Mouse (Mus musculus) liver, embryonic 14.5 days (tissue): ENCODE measurements around the gene Arap1. TPM values are rescaled to one million over a fixed set of nuclear protein-coding genes. Genes with fewer than 3 reads are reported as not detected.

Experiments used
- ATAC-seq: fragments of 200-750 bp; cut with Nextera tagmentation; 2 replicates; pipeline ENCODE4 v1.8.0; 2017; ENCODE audit warnings: moderate number of reproducible peaks, mild to moderate bottlenecking, moderate library complexity; ENCODE audit not compliant: insufficient read depth
- DNase-seq, 3 experiments: peaks; one replicate each; pipeline ENCODE4 v3.0.0-alpha.2; 2012 to 2013; ENCODE audit warnings: low read depth in 3 of 3, low spot score in 3 of 3
- H3K27ac ChIP-seq: fragments of 300-500 bp; sonication (generic); 2 replicates; pipeline ENCODE4 v1.5.1; 2014; ENCODE audit warnings: moderate library complexity, mild to moderate bottlenecking, control low read depth, inconsistent platforms
- H3K27me3 ChIP-seq: fragments of 300-500 bp; sonication (generic); 2 replicates; pipeline ENCODE4 v1.6.1; 2014; ENCODE audit warnings: mild to moderate bottlenecking, low read length, moderate library complexity; ENCODE audit not compliant: control insufficient read depth, insufficient read depth
- H3K36me3 ChIP-seq: fragments of 300-500 bp; sonication (generic); replicated peaks from 2 replicates; pipeline ENCODE4 v1.6.1; 2014; ENCODE audit warnings: low read depth; ENCODE audit not compliant: control insufficient read depth, insufficient read depth
- H3K4me1 ChIP-seq, 2 experiments: fragments of 200-500 bp in 1 of 2; fragments of 300-500 bp in 1 of 2; sonication (generic) in 1 of 2; replicated peaks; 2 replicates each; pipeline ENCODE4 v1.6.1; 2012 to 2014; ENCODE audit warnings: antibody characterized with exemption in 1 of 2, inconsistent platforms in 1 of 2, low read length in 1 of 2; ENCODE audit not compliant: control insufficient read depth in 2 of 2, insufficient read depth in 2 of 2
- H3K4me2 ChIP-seq: fragments of 300-500 bp; sonication (generic); 2 replicates; pipeline ENCODE4 v1.6.1; 2014; ENCODE audit warnings: low read depth, mild to moderate bottlenecking, control low read depth, moderate library complexity
- H3K4me3 ChIP-seq, 2 experiments: fragments of 200-500 bp in 1 of 2; fragments of 300-500 bp in 1 of 2; sonication (generic) in 1 of 2; 2 replicates each; pipeline ENCODE4 v1.5.1; 2012 to 2014; ENCODE audit warnings: low read depth in 2 of 2, low read length in 2 of 2, mild to moderate bottlenecking in 2 of 2, control low read depth in 1 of 2, inconsistent platforms in 1 of 2, moderate library complexity in 1 of 2; ENCODE audit not compliant: insufficient read depth in 1 of 2
- H3K9ac ChIP-seq: fragments of 300-500 bp; sonication (generic); replicated peaks from 2 replicates; pipeline ENCODE4 v1.6.1; 2014; ENCODE audit warnings: mild to moderate bottlenecking, control low read depth, moderate library complexity
- H3K9me3 ChIP-seq: fragments of 300-500 bp; sonication (generic); 2 replicates; pipeline ENCODE4 v1.6.1; 2016; ENCODE audit warnings: low read length, mixed read lengths; ENCODE audit not compliant: control insufficient read depth
- CTCF ChIP-seq: IDR thresholded peaks from 2 replicates; pipeline ENCODE4 v1.5.1; 2016; ENCODE audit warnings: antibody characterized with exemption, low read depth, control low read depth
- EP300 ChIP-seq: IDR thresholded peaks from 2 replicates; pipeline ENCODE4 v1.6.1; 2016; ENCODE audit warnings: antibody characterized with exemption, low read depth
- WGBS: fragments of 180-500 bp; shearing (Covaris S2); extraction: QIAGEN DNeasy Blood & Tissue Kit; methylation state at CpG from one replicate; pipeline ENCODE4 v1.1.7; 2014; ENCODE audit not compliant: insufficient replicate concordance; 5-methylcytosine and 5-hydroxymethylcytosine counted together
- polyA plus RNA-seq, 2 experiments: library from polyadenylated mRNA; depleted of rRNA in 1 of 2; stranded (reverse) in 1 of 2; unstranded in 1 of 2; fragments of >200 nt; fragmentation: Nextera tagmentation in 1 of 2; extraction: Ambion mirVana in 1 of 2; gene quantifications; 2 replicates each; pipeline versions ENCODE4 v1.2.1 to v1.2.3; 2012 to 2014

The Arap1 gene
- polyA plus RNA-seq, 2 experiments, result 13.7 to 13.9 TPM

- Histone ChIP-seq H3K27ac (no peak overlapping the region), H3K4me2 (no peak overlapping the region), H3K4me1 (no peaks in the 10 kb centered on the region), H3K9me3 (no peaks in the 10 kb centered on the region), H3K36me3 (no peaks in the 10 kb centered on the region; the same call in none of the 2 replicates), H3K9ac (no peak overlapping the region), H3K4me3 (no peak overlapping the region), H3K27me3 (no peaks in the 10 kb centered on the region)
- DNase-seq, result no peak
- WGBS, result 81% methylated on average over 5 of the region's 5 CpGs
- no peak for TF ChIP-seq EP300
- TF ChIP-seq CTCF, result peak; percentile 53
- ATAC-seq, result no peak
Observed at GRCm38 (mm10) chr7:101403831-101404230, 56.0 kb downstream of the Arap1 start.

GRCm38 (mm10) chr7:101410267-101410936 is 62.5 kb downstream of the Arap1 start, which contains the start of gene Gm45837:
TSS of gene Gm45837 (plus strand) at chr7:101410886.
- H3K27me3 ChIP-seq, result no peaks in the 10 kb centered on the region
- 61% methylated on average over 11 of the region's 11 CpGs for WGBS
- H3K36me3 ChIP-seq, result no peaks in the 10 kb centered on the region

DNA sequence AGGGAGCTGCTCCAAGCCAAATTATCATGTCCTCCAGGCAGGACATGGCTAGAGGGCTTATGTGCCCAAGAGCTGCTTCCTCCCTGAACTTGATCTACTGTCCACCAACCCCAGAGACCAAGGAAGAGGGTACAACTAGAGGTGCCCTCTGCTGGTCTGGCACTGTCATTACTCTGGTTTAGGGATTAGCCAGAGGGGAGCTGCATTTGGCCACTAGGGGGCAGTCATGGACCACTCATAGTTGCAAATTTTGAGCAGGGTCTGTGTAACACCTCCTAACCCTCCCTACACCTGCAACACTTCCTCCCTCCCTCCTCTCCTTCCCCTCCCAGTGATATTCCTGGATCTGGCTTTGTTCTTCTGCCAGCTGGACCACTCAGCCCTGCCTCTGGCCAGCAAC is 64.9 kb downstream of the Arap1 start:
- H3K9ac ChIP-seq, result no peak overlapping the region
- no peak overlapping the region for H3K27ac ChIP-seq
- DNase-seq, result peak; percentile 44 to 59 (median 49)
- H3K27me3 ChIP-seq, result no peaks in the 10 kb centered on the region
- no peak overlapping the region for H3K4me2 ChIP-seq
- no peaks in the 10 kb centered on the region for H3K9me3 ChIP-seq
- peaks cover 9 to 17% of the 10 kb centered on the region in 2 experiments; a peak in 3 of 4 replicates for H3K4me1 ChIP-seq
- no peaks in the 10 kb centered on the region for H3K36me3 ChIP-seq
- H3K4me3 ChIP-seq, result no peak overlapping the region
- TF ChIP-seq CTCF (peak; percentile 100), EP300 (no peak)
- peak; percentile 32; the same call in 1 of the 2 replicates for ATAC-seq

More at GRCm38 (mm10) chr7:101410267-101410936, 62.5 kb downstream of the Arap1 start, which contains the start of gene Gm45837:
- no peak within 1 kb of the TSS for H3K4me3 ChIP-seq
- TF ChIP-seq CTCF, result no peak
- H3K9me3 ChIP-seq, result no peaks in the 10 kb centered on the region
- peaks cover 6 to 11% of the 10 kb centered on the region in 2 experiments; a peak in 3 of 4 replicates for H3K4me1 ChIP-seq
- H3K27ac ChIP-seq, result no peak within 1 kb of the TSS
- ATAC-seq, result no peak
- no peak within 1 kb of the TSS for H3K4me2 ChIP-seq
- no peak for DNase-seq
- H3K9ac ChIP-seq, result no peak within 1 kb of the TSS

DNA sequence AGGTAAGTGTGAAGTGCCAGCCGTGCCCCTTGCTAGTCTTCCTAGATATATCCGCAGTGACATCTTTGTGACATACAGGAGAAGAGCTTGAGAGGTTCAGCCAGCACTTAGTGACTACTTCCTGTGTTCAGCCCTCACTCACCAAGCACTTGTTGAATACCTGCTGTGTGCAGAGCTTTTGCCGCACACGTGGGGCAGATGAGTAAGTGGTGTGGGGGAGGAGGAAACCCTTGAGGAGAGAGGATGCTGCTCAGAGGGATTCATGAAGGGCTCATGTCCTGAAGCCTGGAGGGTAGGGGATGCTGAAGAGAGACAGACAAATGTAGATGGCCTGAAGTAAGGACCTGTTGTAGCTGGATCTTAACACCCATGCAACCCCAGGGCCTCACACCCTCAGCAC is 66.3 kb downstream of the Arap1 start:
- H3K36me3 ChIP-seq, result no peaks in the 10 kb centered on the region
- H3K4me2 ChIP-seq, result no peak overlapping the region
- no peak overlapping the region for H3K27ac ChIP-seq
- peaks cover 9 to 17% of the 10 kb centered on the region in 2 experiments; a peak in 3 of 4 replicates for H3K4me1 ChIP-seq
- no peak for DNase-seq
- TF ChIP-seq CTCF (no peak), EP300 (no peak)
- H3K9me3 ChIP-seq, result no peaks in the 10 kb centered on the region
- WGBS, result 65% methylated on average over 4 of the region's 4 CpGs
- H3K4me3 ChIP-seq, result no peak overlapping the region
- H3K27me3 ChIP-seq, result no peaks in the 10 kb centered on the region
- no peak for ATAC-seq
- H3K9ac ChIP-seq, result no peak overlapping the region

DNA sequence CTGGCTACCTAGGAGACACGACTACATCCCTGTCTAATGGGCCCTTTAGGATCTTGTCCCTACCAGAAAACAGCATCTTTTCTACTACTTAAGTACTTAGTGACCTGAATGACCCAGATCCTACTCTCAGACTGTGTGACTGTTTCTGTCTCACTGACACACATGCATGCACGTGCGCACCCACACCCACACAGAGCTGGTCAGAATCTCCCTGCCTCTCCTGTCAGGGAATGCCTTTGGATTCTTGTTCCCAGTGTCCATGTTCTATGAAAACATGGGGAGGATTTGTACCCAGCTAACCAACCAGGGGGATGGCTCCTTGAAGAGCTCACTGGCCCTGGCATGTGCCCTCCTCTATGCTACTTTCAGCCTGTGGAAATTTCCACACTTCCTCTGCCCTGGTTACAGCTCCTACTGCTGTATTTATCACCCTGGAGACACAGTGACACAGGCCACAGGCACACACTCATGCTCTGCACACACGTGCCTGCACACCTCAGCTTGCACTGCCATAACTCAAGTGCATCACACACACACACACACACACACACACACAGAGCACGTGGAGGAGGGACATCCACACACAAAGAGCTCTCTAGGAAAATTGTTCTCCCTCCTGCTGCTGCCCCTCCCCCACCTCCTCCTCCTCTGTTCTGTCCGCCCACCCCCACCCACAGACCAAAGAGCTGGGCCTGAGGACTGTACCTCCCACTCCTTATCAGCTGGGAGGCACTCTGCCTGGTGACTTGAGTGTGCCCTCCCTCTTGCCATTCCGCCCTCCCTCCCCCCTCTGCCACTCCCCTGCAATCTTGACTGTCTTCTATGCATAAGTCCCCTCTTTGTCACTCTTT is 67.0 kb downstream of the Arap1 start:
- ATAC-seq, result peak; percentile 79
- Histone ChIP-seq H3K4me3 (no peak overlapping the region), H3K36me3 (no peaks in the 10 kb centered on the region), H3K27me3 (no peaks in the 10 kb centered on the region), H3K27ac (no peak overlapping the region), H3K9ac (no peak overlapping the region), H3K4me2 (no peak overlapping the region), H3K4me1 (peaks cover 9 to 17% of the 10 kb centered on the region in 2 experiments; a peak in 3 of 4 replicates), H3K9me3 (no peaks in the 10 kb centered on the region)
- TF ChIP-seq EP300 (no peak), CTCF (no peak)
- peak; percentile 43 to 52 (median 46) for DNase-seq
- WGBS, result 28% methylated on average over 7 of the region's 7 CpGs
